Comparison of ENCODE assay signal across 19 mouse cellular contexts in the genomic region with DNA sequence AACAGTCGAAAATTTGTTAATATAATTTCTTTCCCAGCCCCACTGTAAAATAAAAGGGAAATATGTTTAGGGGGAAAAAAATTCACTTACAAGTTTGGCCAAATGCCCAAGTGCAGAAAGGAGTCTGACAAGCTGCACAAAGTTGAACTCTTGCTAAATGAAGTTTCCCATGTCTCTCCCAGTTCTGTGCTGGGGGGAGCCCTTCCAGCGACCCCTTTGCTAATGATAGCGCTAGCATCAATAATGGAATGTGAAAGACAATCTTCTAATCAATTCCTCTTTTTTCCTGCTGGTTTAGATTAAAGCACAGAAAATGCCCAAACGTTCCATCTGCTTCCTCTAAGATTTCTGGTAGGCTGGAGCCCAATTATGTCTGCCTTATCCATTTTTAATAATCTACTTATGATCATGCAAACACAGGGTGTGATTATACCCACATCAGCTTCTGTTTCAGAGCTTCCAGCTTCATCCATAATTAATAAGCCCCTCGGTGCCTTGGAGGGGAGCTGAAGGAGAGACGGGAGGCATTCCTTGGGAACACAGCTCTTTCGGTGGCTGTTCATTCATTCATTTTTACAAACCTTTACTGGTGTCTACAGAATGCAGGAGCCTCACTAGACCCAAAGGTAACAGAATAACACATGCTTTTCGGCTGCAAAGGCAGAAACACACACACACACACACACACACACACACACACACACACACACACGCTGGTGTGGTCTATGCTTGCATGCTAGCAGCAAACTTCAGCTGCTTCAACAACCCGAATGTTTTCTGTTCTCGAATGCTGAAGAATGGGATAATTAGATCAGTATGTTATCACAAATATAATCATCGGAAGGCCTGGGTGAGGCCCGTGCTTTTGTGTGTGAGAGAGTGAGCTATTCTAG. TPM values are rescaled to one million over a fixed set of nuclear protein-coding genes. Genes with fewer than 3 reads are reported as not detected.
DNase-seq lines count a peak whose midpoint lies in the region; ATAC-seq and TF ChIP-seq lines count a peak whose summit lies in the region.
"Had no signal": no experiment of that assay in that cellular context is flagged by ENCODE, and none has a peak within 500 bp of the region (broad histone marks: within the 10 kb centered on the region; RNA-seq: fewer than 3 reads in every experiment).

No protein-coding gene starts in this region.

- TF ChIP-seq CTCF in brain, embryonic 14.5 days (IDR thresholded peaks at IDR 0.05; ENCODE audit: borderline replicate concordance, extremely low read depth, insufficient read depth, insufficient read length) = no peak

- H3K9ac ChIP-seq in hindbrain, embryonic 11.5 days (ENCODE audit: low read depth, low read length) = no peak overlapping the region
- no peak overlapping the region for H3K9ac ChIP-seq in hindbrain, embryonic 12.5 days
- H3K9ac ChIP-seq in midbrain, embryonic 16.5 days (ENCODE audit: low read depth, low read length) = no peak overlapping the region
- H3K9ac ChIP-seq: embryonic facial prominence, embryonic 13.5 days; liver, embryonic 15.5 days had no signal

- H3K36me3 ChIP-seq in hindbrain, embryonic 11.5 days (ENCODE audit: control insufficient read depth, insufficient read depth, low read length) = no peaks in the 10 kb centered on the region
- H3K36me3 ChIP-seq in hindbrain, embryonic 10.5 days = no peaks in the 10 kb centered on the region
- H3K36me3 ChIP-seq in hindbrain, embryonic 12.5 days = no peaks in the 10 kb centered on the region
- H3K36me3 ChIP-seq in midbrain, embryonic 16.5 days (ENCODE audit: control insufficient read depth, insufficient read depth, low read length) = no peaks in the 10 kb centered on the region
- H3K36me3 ChIP-seq: embryonic facial prominence, embryonic 13.5 days; liver, embryonic 15.5 days had no signal

- WGBS in hindbrain, embryonic 11.5 days = 60% methylated on average over 13 of the region's 13 CpGs
- 64% methylated on average over 13 of the region's 13 CpGs for WGBS in hindbrain, embryonic 10.5 days
- WGBS in hindbrain, embryonic 12.5 days = 58% methylated on average over 13 of the region's 13 CpGs
- 31% methylated on average over 13 of the region's 13 CpGs for WGBS in midbrain, embryonic 16.5 days

- H3K4me1 ChIP-seq in hindbrain, embryonic 11.5 days (replicated peaks; ENCODE audit: control insufficient read depth, insufficient read depth, low read length) = no peaks in the 10 kb centered on the region
- H3K4me1 ChIP-seq in hindbrain, embryonic 10.5 days (replicated peaks) = 0 out of 2 replicates have a peak, but pooled peaks cover 7% of the 10 kb centered on the region
- H3K4me1 ChIP-seq in hindbrain, embryonic 12.5 days = peaks cover 13% of the 10 kb centered on the region
- H3K4me1 ChIP-seq in midbrain, embryonic 16.5 days (ENCODE audit: control insufficient read depth, insufficient read depth, low read length) = peaks cover 7% of the 10 kb centered on the region; the same call in 1 of the 2 replicates
- H3K4me1 ChIP-seq: liver, embryonic 15.5 days had no signal

- H3K27me3 ChIP-seq in hindbrain, embryonic 11.5 days (ENCODE audit: control insufficient read depth, insufficient read depth, low read length) = no peaks in the 10 kb centered on the region
- H3K27me3 ChIP-seq in hindbrain, embryonic 10.5 days (ENCODE audit: insufficient read depth, poor library complexity, severe bottlenecking) = no peaks in the 10 kb centered on the region
- no peaks in the 10 kb centered on the region for H3K27me3 ChIP-seq in hindbrain, embryonic 12.5 days
- no peaks in the 10 kb centered on the region for H3K27me3 ChIP-seq in midbrain, embryonic 16.5 days (ENCODE audit: control insufficient read depth, insufficient read depth, low read depth, low read length)
- H3K27me3 ChIP-seq: embryonic facial prominence, embryonic 13.5 days; liver, embryonic 15.5 days had no signal

- H3K4me3 ChIP-seq in hindbrain, embryonic 11.5 days (ENCODE audit: low read depth, low read length) = no peak overlapping the region
- no peak overlapping the region for H3K4me3 ChIP-seq in hindbrain, embryonic 10.5 days
- no peak overlapping the region for H3K4me3 ChIP-seq in hindbrain, embryonic 12.5 days
- H3K4me3 ChIP-seq in midbrain, embryonic 16.5 days (ENCODE audit: low read depth, low read length) = no peak overlapping the region
- H3K4me3 ChIP-seq: embryonic facial prominence, embryonic 13.5 days; layer of hippocampus, adult 2 months; liver, embryonic 15.5 days had no signal

- no peak overlapping the region for H3K4me2 ChIP-seq in hindbrain, embryonic 11.5 days (replicated peaks; ENCODE audit: low read depth, low read length)
- H3K4me2 ChIP-seq in hindbrain, embryonic 12.5 days (replicated peaks) = no peak overlapping the region
- no peak overlapping the region for H3K4me2 ChIP-seq in midbrain, embryonic 16.5 days (ENCODE audit: low read length)
- H3K4me2 ChIP-seq: embryonic facial prominence, embryonic 13.5 days; liver, embryonic 15.5 days had no signal

- peak; percentile 18 for DNase-seq in hindbrain, embryonic 11.5 days (ENCODE audit: low spot score)
- DNase-seq in hindbrain, embryonic 10.5 days (ENCODE audit: low spot score) = no peak
- peak; percentile 82 for DNase-seq in brain, embryonic 14.5 days (ENCODE audit: low read depth)
- DNase-seq in gastrocnemius, adult 18-20 months (ENCODE audit: low spot score) = no peak
- DNase-seq in kidney, postnatal 4 days = no peak
- DNase-seq: cerebellum, adult 9-10 months; heart, adult 18-20 months; heart, postnatal 14 days; kidney, adult 8-10 months; left cerebral cortex, postnatal 4 days; lung, postnatal 36 days; right cerebral cortex, adult 18-20 months; thymus, adult 18-20 months had no signal

- no peak for ATAC-seq in hindbrain, embryonic 11.5 days (ENCODE audit: low FRiP score)
- no peak for ATAC-seq in hindbrain, embryonic 12.5 days (ENCODE audit: low FRiP score)
- peak; percentile 89 for ATAC-seq in midbrain, embryonic 16.5 days

- H3K9me3 ChIP-seq in hindbrain, embryonic 11.5 days (ENCODE audit: control insufficient read depth, low read length) = no peaks in the 10 kb centered on the region
- H3K9me3 ChIP-seq in hindbrain, embryonic 10.5 days = 0 out of 2 replicates have a peak, but pooled peaks cover 3% of the 10 kb centered on the region
- no peaks in the 10 kb centered on the region for H3K9me3 ChIP-seq in hindbrain, embryonic 12.5 days (replicated peaks)
- no peaks in the 10 kb centered on the region for H3K9me3 ChIP-seq in midbrain, embryonic 16.5 days (replicated peaks; ENCODE audit: control insufficient read depth, low read length, poor library complexity, severe bottlenecking)
- H3K9me3 ChIP-seq: embryonic facial prominence, embryonic 13.5 days; liver, embryonic 15.5 days had no signal

- no peak overlapping the region for H3K27ac ChIP-seq in hindbrain, embryonic 11.5 days (ENCODE audit: low read depth, low read length)
- no peak overlapping the region for H3K27ac ChIP-seq in hindbrain, embryonic 10.5 days
- H3K27ac ChIP-seq in hindbrain, embryonic 12.5 days = peak overlapping the region; percentile 8; the same call in 1 of the 2 replicates
- peak overlapping the region; percentile 48; the same call in 1 of the 2 replicates for H3K27ac ChIP-seq in midbrain, embryonic 16.5 days (ENCODE audit: low read length)
- H3K27ac ChIP-seq: embryonic facial prominence, embryonic 13.5 days; layer of hippocampus, adult 2 months; liver, embryonic 15.5 days had no signal

- TF ChIP-seq POLR2A in brain, embryonic 14.5 days (IDR thresholded peaks at IDR 0.05; ENCODE audit: borderline replicate concordance, extremely low read depth, insufficient read depth, insufficient read length, poor library complexity, severe bottlenecking) = no peak

RNA-seq across cellular contexts. Expression of gene Hs3st2, which starts 59.5 kb away (rescaled TPM):
- 2.1 and 2.3 TPM in 2 replicates for polyA plus RNA-seq in hindbrain, embryonic 11.5 days (2014; fragmentation: Nextera tagmentation; extraction: Ambion mirVana)
- polyA plus RNA-seq in hindbrain, embryonic 10.5 days (2016; fragmentation: Nextera tagmentation; extraction: Ambion mirVana) = 0.56 and 1.6 TPM in 2 replicates
- 6.8 and 8.8 TPM in 2 replicates for polyA plus RNA-seq in brain, embryonic 14.5 days (2012; rRNA removed)
- 4.3 and 5.4 TPM in 2 replicates for polyA plus RNA-seq in hindbrain, embryonic 12.5 days (2016; fragmentation: Nextera tagmentation; extraction: Ambion mirVana)
- polyA plus RNA-seq in midbrain, embryonic 16.5 days (2015; fragmentation: Nextera tagmentation; extraction: Ambion mirVana) = 13.3 and 21.1 TPM in 2 replicates
- total RNA-seq in gastrocnemius, adult 18-20 months (2021) = not detected
- total RNA-seq: heart, adult 18-20 months; heart, postnatal 14 days; MEL had no signal
- polyA plus RNA-seq: liver, embryonic 15.5 days had no signal

Comparison
In these comparisons a context has a peak if more than half of its experiments do, and no peak if none do; other contexts are left out.
1. DNase-seq: peak in hindbrain, embryonic 11.5 days (single experiment) and brain, embryonic 14.5 days (single experiment); none in hindbrain, embryonic 10.5 days (single experiment), gastrocnemius, adult 18-20 months (single experiment) and kidney, postnatal 4 days (0 of 2).
2. H3K27ac ChIP-seq: peak in hindbrain, embryonic 12.5 days (single experiment) and midbrain, embryonic 16.5 days (single experiment); none in hindbrain, embryonic 11.5 days (single experiment) and hindbrain, embryonic 10.5 days (single experiment).